Mouse (Mus musculus): ENCODE measurements at regions not wholly inside any gene's neighbourhood (a gene's known extent, or its start where the extent isn't known, plus 50 kb on each side); places are given as distances from the start of the nearest gene placed in this dataset.

DNA sequence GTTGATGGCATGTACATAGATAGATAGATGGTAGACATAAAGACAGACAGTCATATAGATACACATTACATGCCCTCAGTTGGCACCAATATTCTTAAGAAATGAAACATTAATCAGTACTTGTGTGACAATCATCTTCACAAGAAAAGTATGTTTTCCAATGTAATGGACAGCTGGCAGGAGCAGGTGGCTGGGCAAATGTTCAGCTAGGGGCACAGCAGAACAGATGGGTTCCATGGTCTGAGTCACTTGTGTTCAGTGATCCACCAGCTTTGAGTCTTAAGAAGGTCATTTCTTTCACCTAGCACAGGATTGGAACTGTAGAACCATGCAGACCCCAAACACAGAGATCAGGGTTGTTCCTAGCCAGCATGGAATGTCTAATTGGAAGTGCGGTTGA is 2631.2 kb upstream of the 5930422O12Rik start:
- Histone ChIP-seq H3K27me3 (ENCODE audit: control insufficient read depth, insufficient read depth, low read depth, low read length) (no peaks in the 10 kb centered on the region), H3K9ac (ENCODE audit: low read depth, low read length) (no peak overlapping the region), H3K36me3 (ENCODE audit: control insufficient read depth, insufficient read depth) (no peaks in the 10 kb centered on the region), H3K4me2 (ENCODE audit: low read depth, low read length) (no peak overlapping the region), H3K4me1 (ENCODE audit: control insufficient read depth, low read depth, low read length) (no peaks in the 10 kb centered on the region), H3K9me3 (replicated peaks; ENCODE audit: control insufficient read depth, low read length) (0 out of 2 replicates have a peak, but pooled peaks cover 2% of the 10 kb centered on the region), H3K4me3 (ENCODE audit: low read depth, low read length) (no peak overlapping the region), H3K27ac (ENCODE audit: low read length) (no peak overlapping the region)
- 75% methylated on average over 1 of the region's 1 CpGs for WGBS (ENCODE audit: insufficient replicate concordance)
- ATAC-seq (ENCODE audit: low read depth): no peak

DNA sequence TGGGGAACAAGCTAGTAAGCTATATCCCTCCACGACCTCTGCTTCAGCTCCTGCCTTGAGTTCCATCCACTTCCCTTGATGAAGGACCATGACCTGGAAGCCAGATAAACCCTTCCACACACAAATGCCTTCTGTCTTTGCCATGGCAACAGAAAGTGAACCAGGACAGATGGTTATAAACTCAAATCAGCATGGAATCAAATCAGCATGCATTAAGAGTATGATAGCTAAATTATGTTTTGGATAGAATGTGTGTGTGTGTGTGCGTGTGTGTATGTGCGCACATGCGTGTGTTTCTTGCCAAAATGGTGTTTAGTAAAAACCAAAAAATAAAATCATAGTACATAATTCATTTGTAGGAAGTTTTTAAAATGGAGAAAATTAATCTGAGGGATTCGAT is 2611.5 kb upstream of the 5930422O12Rik start:
- H3K4me2 ChIP-seq (ENCODE audit: low read depth, low read length): no peak overlapping the region
- 69% methylated on average over 5 of the region's 5 CpGs for WGBS (ENCODE audit: insufficient replicate concordance)
- ATAC-seq (ENCODE audit: low read depth): no peak

DNA sequence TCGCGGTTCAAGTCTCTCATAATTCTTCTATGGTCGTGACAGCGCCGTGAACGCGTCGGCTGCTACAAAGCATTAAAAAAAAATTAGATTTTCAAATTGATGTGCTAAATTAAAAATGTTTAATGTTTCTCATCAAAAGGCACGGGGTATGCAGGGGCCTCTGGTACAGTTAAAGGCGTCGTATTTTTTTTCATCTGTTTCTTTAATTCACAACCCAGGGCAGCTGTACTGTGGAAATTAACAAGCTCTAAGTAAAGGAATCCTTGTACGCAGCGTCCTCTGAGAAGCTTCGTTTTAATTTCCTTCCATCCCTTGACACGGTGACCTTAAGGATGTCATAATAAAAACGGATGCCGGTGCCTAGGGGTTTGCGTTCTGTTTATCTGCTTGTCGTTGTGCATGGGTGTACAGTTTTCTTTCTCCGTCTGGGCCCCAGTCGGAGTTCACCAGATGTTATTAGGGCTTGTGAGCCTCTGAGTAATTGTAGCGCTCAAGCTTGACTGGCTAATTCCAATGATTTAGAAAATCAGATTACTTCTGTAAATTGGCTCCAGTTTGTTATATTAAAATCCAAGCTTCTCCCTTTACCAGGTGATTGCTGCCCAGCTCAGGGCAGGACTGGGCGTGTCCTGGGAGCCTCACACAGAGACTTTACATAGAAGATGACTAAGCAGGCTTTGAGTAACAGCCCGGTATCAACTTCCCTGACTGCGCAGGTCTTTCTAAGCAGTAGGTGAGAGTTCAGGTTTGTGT is 2605.5 kb upstream of the 5930422O12Rik start:
- Histone ChIP-seq H3K9ac (ENCODE audit: low read depth, low read length) (no peak overlapping the region), H3K4me2 (ENCODE audit: low read depth, low read length) (no peak overlapping the region), H3K4me3 (ENCODE audit: low read depth, low read length) (no peak overlapping the region), H3K27me3 (ENCODE audit: control insufficient read depth, insufficient read depth, low read depth, low read length) (no peaks in the 10 kb centered on the region), H3K4me1 (ENCODE audit: control insufficient read depth, low read depth, low read length) (no peaks in the 10 kb centered on the region), H3K27ac (ENCODE audit: low read length) (no peak overlapping the region), H3K36me3 (ENCODE audit: control insufficient read depth, insufficient read depth) (no peaks in the 10 kb centered on the region), H3K9me3 (replicated peaks; ENCODE audit: control insufficient read depth, low read length) (peaks cover 2% of the 10 kb centered on the region; the same call in 1 of the 2 replicates)
- WGBS (ENCODE audit: insufficient replicate concordance): 76% methylated on average over 25 of the region's 25 CpGs
- ATAC-seq (ENCODE audit: low read depth): no peak

More for the DNA sequence above, 2611.5 kb upstream of the 5930422O12Rik start:
- Histone ChIP-seq H3K27ac (ENCODE audit: low read length) (no peak overlapping the region), H3K36me3 (ENCODE audit: control insufficient read depth, insufficient read depth) (no peaks in the 10 kb centered on the region), H3K9ac (ENCODE audit: low read depth, low read length) (no peak overlapping the region), H3K27me3 (ENCODE audit: control insufficient read depth, insufficient read depth, low read depth, low read length) (no peaks in the 10 kb centered on the region), H3K4me3 (ENCODE audit: low read depth, low read length) (no peak overlapping the region), H3K4me1 (ENCODE audit: control insufficient read depth, low read depth, low read length) (no peaks in the 10 kb centered on the region), H3K9me3 (replicated peaks; ENCODE audit: control insufficient read depth, low read length) (no peaks in the 10 kb centered on the region)

DNA sequence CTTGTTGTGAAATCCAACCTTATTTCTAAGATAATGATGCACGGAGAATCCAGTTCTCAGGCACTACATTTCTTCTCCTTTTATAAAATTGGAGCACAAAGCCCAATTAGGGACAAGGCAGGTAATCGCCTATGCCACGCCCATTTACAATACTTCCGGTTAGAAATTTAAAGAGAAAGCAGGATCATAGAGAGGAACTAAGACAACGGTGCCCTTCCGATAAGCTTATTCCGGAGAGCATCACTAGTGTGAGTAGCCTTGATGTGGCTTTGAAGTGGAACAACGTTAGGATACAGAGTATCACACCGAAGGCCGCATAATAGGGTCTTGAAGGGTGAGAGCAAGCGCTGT is 2604.9 kb upstream of the 5930422O12Rik start:
- no peak for ATAC-seq (ENCODE audit: low read depth)
- no peak overlapping the region for H3K27ac ChIP-seq (ENCODE audit: low read length)
- no peaks in the 10 kb centered on the region for H3K27me3 ChIP-seq (ENCODE audit: control insufficient read depth, insufficient read depth, low read depth, low read length)
- WGBS (ENCODE audit: insufficient replicate concordance): 75% methylated on average over 11 of the region's 11 CpGs
- H3K9ac ChIP-seq (ENCODE audit: low read depth, low read length): no peak overlapping the region
- H3K9me3 ChIP-seq (replicated peaks; ENCODE audit: control insufficient read depth, low read length): peaks cover 2% of the 10 kb centered on the region; the same call in 1 of the 2 replicates
- no peak overlapping the region for H3K4me3 ChIP-seq (ENCODE audit: low read depth, low read length)
- no peaks in the 10 kb centered on the region for H3K36me3 ChIP-seq (ENCODE audit: control insufficient read depth, insufficient read depth)
- H3K4me1 ChIP-seq (ENCODE audit: control insufficient read depth, low read depth, low read length): no peaks in the 10 kb centered on the region
- H3K4me2 ChIP-seq (ENCODE audit: low read depth, low read length): no peak overlapping the region

DNA sequence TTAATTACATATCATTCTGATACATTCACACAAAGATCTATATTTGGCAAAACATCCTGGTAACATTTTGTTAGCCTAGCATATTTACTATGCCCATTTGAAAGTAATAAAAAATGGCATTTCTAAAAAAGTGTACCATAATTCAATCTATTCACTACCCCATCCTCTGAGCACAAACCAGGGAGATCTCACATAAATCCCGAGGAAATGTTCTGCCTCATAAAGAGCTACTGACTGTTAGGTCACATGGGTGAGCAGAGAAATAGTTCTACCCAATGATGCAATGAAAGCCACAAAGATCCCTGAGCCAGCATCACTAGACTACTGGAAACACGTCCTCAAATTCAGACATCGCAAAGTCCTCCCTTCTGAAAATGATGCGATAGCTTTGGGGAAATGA is 2602.5 kb upstream of the 5930422O12Rik start:
- Histone ChIP-seq H3K4me3 (ENCODE audit: low read depth, low read length) (no peak overlapping the region), H3K9ac (ENCODE audit: low read depth, low read length) (no peak overlapping the region), H3K27me3 (ENCODE audit: control insufficient read depth, insufficient read depth, low read depth, low read length) (no peaks in the 10 kb centered on the region), H3K36me3 (ENCODE audit: control insufficient read depth, insufficient read depth) (no peaks in the 10 kb centered on the region), H3K27ac (ENCODE audit: low read length) (no peak overlapping the region), H3K4me2 (ENCODE audit: low read depth, low read length) (no peak overlapping the region), H3K4me1 (ENCODE audit: control insufficient read depth, low read depth, low read length) (no peaks in the 10 kb centered on the region), H3K9me3 (replicated peaks; ENCODE audit: control insufficient read depth, low read length) (peaks cover 2% of the 10 kb centered on the region; the same call in 1 of the 2 replicates)
- WGBS (ENCODE audit: insufficient replicate concordance): 65% methylated on average over 4 of the region's 4 CpGs
- no peak for ATAC-seq (ENCODE audit: low read depth)

DNA sequence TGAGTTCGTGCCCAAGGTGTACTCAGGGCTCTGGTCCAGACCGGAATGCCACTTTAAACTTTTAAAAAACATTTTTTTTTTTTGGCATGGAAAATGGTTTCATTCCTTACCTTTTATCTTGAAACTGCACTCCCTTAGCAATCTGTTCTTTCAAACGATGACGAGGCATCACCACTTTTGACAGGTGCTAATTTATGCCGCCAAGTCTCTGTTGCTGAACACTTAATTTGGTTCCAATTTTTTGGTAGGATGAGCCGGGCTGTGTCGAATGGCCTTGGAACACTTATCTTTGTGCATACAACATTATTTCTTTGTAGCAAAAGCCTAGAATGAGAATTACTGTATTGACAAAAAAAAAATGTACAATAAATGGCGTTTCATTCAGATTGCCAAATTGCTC is 2590.5 kb upstream of the 5930422O12Rik start:
- Histone ChIP-seq H3K9ac (ENCODE audit: low read depth, low read length) (no peak overlapping the region), H3K4me1 (ENCODE audit: control insufficient read depth, low read depth, low read length) (no peaks in the 10 kb centered on the region), H3K27ac (ENCODE audit: low read length) (no peak overlapping the region), H3K27me3 (ENCODE audit: control insufficient read depth, insufficient read depth, low read depth, low read length) (no peaks in the 10 kb centered on the region), H3K4me2 (ENCODE audit: low read depth, low read length) (no peak overlapping the region), H3K4me3 (ENCODE audit: low read depth, low read length) (no peak overlapping the region), H3K36me3 (ENCODE audit: control insufficient read depth, insufficient read depth) (no peaks in the 10 kb centered on the region), H3K9me3 (replicated peaks; ENCODE audit: control insufficient read depth, low read length) (no peaks in the 10 kb centered on the region)
- no peak for ATAC-seq (ENCODE audit: low read depth)
- 64% methylated on average over 8 of the region's 8 CpGs for WGBS (ENCODE audit: insufficient replicate concordance)

DNA sequence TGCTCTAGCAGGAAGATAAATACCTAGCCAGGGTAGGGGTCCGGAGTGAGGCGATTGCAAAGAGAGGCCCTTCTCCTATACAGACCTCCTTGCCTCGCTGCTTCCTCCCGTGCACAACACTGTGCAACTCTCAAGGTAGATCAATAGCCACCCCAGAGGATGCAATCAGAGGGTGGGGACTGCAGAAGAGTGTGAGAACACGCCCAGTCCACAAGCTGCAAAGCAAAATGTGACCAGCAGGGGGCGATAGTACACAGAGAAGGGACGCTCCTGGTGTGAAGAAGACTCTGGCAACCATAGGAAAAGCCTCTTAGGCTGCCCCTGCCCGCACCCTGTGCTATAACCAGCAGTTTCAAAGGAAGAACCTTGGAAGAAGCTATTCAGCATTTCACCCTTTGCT is 2588.4 kb upstream of the 5930422O12Rik start:
- no peaks in the 10 kb centered on the region for H3K9me3 ChIP-seq (replicated peaks; ENCODE audit: control insufficient read depth, low read length)
- H3K9ac ChIP-seq (ENCODE audit: low read depth, low read length): no peak overlapping the region
- no peaks in the 10 kb centered on the region for H3K4me1 ChIP-seq (ENCODE audit: control insufficient read depth, low read depth, low read length)
- no peaks in the 10 kb centered on the region for H3K36me3 ChIP-seq (ENCODE audit: control insufficient read depth, insufficient read depth)
- 29% methylated on average over 8 of the region's 8 CpGs for WGBS (ENCODE audit: insufficient replicate concordance)
- H3K27ac ChIP-seq (ENCODE audit: low read length): no peak overlapping the region
- H3K27me3 ChIP-seq (ENCODE audit: control insufficient read depth, insufficient read depth, low read depth, low read length): no peaks in the 10 kb centered on the region
- H3K4me2 ChIP-seq (ENCODE audit: low read depth, low read length): no peak overlapping the region
- no peak for ATAC-seq (ENCODE audit: low read depth)
- no peak overlapping the region for H3K4me3 ChIP-seq (ENCODE audit: low read depth, low read length)

DNA sequence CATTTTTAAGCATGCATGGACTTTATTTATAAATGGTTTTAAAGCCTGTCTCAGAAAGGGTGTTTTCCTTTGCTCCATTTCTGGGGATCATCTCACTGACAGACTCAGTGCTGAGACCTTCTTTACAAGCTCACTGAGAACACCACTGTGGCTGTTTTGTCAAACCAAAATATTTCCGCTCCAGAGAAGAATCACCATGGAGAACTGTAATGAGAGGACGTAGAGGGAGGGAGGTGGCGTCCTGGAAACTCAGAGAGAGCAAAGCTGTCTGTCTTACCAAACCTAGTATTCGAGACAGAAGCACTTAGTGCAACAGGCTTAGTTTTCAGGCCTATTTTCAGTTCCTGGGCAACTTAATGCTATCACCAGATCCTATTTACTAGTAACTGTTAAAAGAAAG is 2565.5 kb upstream of the 5930422O12Rik start:
- Histone ChIP-seq H3K4me3 (ENCODE audit: low read depth, low read length) (no peak overlapping the region), H3K9me3 (replicated peaks; ENCODE audit: control insufficient read depth, low read length) (no peaks in the 10 kb centered on the region), H3K36me3 (ENCODE audit: control insufficient read depth, insufficient read depth) (no peaks in the 10 kb centered on the region), H3K27me3 (ENCODE audit: control insufficient read depth, insufficient read depth, low read depth, low read length) (no peaks in the 10 kb centered on the region), H3K4me1 (ENCODE audit: control insufficient read depth, low read depth, low read length) (no peaks in the 10 kb centered on the region), H3K27ac (ENCODE audit: low read length) (no peak overlapping the region), H3K9ac (ENCODE audit: low read depth, low read length) (no peak overlapping the region), H3K4me2 (ENCODE audit: low read depth, low read length) (no peak overlapping the region)
- no peak for ATAC-seq (ENCODE audit: low read depth)
- 36% methylated on average over 4 of the region's 4 CpGs for WGBS (ENCODE audit: insufficient replicate concordance)

DNA sequence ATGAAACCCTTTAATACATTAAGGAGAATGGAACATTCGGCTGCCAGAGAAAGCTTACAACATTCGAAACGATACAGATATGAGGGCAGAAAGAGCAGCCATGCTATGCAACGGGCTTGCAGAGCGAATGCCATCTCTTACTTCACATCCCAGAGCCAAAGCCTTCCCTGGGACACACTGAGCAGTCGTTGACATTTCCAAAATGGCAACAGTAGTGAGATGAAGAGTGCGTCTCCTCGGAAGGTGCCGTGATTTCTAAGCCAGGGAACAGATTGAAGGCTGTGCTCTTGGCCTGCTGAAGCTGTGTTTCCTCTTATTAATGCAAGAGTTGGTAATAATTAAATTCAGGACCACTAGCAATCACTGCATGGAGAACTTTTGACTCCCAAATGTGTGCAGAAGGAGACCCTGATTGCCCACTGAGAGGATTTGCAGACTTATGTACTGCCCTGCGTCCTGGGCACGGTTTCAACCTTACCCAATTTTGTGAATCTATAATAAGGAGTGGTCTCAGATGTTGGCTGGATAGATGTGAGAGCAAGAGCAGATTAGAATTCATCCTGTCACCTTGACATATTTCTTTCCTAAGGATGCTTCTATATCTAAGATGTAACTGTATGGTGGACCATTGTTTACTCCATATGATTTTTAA is 2522.3 kb upstream of the 5930422O12Rik start:
- no peak overlapping the region for H3K4me2 ChIP-seq (ENCODE audit: low read depth, low read length)
- no peaks in the 10 kb centered on the region for H3K36me3 ChIP-seq (ENCODE audit: control insufficient read depth, insufficient read depth)
- H3K4me3 ChIP-seq (ENCODE audit: low read depth, low read length): no peak overlapping the region
- no peaks in the 10 kb centered on the region for H3K27me3 ChIP-seq (ENCODE audit: control insufficient read depth, insufficient read depth, low read depth, low read length)
- H3K9me3 ChIP-seq (replicated peaks; ENCODE audit: control insufficient read depth, low read length): no peaks in the 10 kb centered on the region
- H3K9ac ChIP-seq (ENCODE audit: low read depth, low read length): no peak overlapping the region
- H3K4me1 ChIP-seq (ENCODE audit: control insufficient read depth, low read depth, low read length): no peaks in the 10 kb centered on the region
- WGBS (ENCODE audit: insufficient replicate concordance): 73% methylated on average over 11 of the region's 11 CpGs
- H3K27ac ChIP-seq (ENCODE audit: low read length): no peak overlapping the region
- ATAC-seq (ENCODE audit: low read depth): no peak

Measured in liver, embryonic 16.5 days (tissue).